Mouse (Mus musculus): ENCODE data around the gene Itpka. TPM values are rescaled to one million over a fixed set of nuclear protein-coding genes. Genes with fewer than 3 reads are reported as not detected.
A peak's percentile ranks its signal among the peaks of the same experiment; 100 is the strongest.

Gene Itpka
- polyA plus RNA-seq, 1 experiment from 2014 or later: 1.2 TPM

DNA sequence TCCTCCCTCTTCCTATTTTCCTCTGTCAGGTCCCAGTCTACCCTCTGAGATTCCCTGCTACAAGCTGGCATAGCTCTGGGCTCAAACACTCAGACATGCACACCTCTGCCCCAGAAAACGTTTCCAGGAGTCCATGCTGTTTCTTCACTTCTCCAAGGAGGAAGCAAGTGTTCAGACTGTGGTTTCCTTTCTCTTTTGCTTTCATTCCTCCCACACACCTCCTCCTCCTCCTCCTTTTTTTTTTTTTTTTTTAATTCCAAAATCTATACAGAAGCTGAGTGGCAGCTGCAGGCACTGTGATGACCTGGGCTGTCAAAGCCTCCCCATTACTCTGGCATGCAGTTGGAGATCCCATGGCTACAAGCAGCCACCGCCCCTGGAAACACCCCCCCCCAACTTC, 1.6 kb upstream of the Itpka start:
- no peaks in the 10 kb centered on the region for H3K9me3 ChIP-seq
- H3K27ac ChIP-seq: peak overlapping the region; percentile 90; the same call in 1 of the 2 replicates
- peaks cover 6% of the 10 kb centered on the region for H3K36me3 ChIP-seq (replicated peaks)
- peaks cover 56% of the 10 kb centered on the region for H3K4me1 ChIP-seq
- no peak for DNase-seq (ENCODE audit: extremely low spot score, low spot score)
- H3K27me3 ChIP-seq (ENCODE audit: poor library complexity, severe bottlenecking): peaks cover 87% of the 10 kb centered on the region
- H3K4me3 ChIP-seq: peak overlapping the region; percentile 68; the same call in 1 of the 2 replicates
- 15% methylated on average over 2 of the region's 2 CpGs for WGBS

GRCm38 (mm10) chr2:119742461-119743175, 481 bp downstream of the Itpka start:
- under 1% methylated on average over 70 of the region's 70 CpGs for WGBS
- Histone ChIP-seq H3K27ac (peak overlapping the region; percentile 90), H3K4me1 (peaks cover 50% of the 10 kb centered on the region), H3K4me3 (peak overlapping the region; percentile 68), H3K36me3 (replicated peaks) (no peaks in the 10 kb centered on the region), H3K9me3 (no peaks in the 10 kb centered on the region), H3K27me3 (ENCODE audit: poor library complexity, severe bottlenecking) (peaks cover 92% of the 10 kb centered on the region)
- DNase-seq (ENCODE audit: extremely low spot score, low spot score): peak; percentile 58

DNA sequence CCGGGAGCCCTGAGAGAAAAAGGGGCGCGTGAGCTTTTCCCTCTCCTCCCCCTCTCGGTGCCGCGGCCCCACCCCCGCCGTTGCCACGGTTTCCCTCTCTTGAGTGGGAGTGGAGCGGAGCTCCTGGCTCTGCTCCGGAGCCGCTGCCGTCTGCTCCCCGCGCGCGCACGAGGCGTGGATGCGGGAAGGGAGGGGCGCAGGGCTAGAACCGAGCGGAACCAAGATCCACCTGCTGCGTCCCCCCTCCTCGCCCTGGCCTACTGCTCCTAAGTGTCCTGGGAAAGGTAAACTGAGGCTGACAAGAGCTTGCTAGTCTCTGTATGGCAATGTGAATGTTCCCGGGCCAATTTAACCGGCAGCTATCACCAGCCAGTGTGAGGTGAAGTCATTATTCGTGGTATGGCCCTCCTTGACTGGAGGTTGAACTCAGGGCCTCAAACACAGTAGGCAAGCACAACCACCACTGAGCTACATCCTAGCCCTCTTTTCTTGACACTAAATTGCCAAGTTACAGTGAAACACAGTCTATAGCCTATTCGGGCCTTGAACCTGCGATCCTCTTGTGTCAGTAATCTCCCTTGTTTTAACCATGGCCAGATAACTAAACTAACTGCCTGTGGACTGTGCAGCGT, 1.2 kb downstream of the Itpka start:
- DNase-seq (ENCODE audit: extremely low spot score, low spot score): no peak
- 9% methylated on average over 23 of the region's 31 CpGs for WGBS
- no peaks in the 10 kb centered on the region for H3K36me3 ChIP-seq (replicated peaks)
- no peaks in the 10 kb centered on the region for H3K9me3 ChIP-seq
- H3K27me3 ChIP-seq (ENCODE audit: poor library complexity, severe bottlenecking): peaks cover 93% of the 10 kb centered on the region
- H3K27ac ChIP-seq: peak overlapping the region; percentile 90; the same call in 1 of the 2 replicates
- peak overlapping the region; percentile 68 for H3K4me3 ChIP-seq
- H3K4me1 ChIP-seq: peaks cover 50% of the 10 kb centered on the region

DNA sequence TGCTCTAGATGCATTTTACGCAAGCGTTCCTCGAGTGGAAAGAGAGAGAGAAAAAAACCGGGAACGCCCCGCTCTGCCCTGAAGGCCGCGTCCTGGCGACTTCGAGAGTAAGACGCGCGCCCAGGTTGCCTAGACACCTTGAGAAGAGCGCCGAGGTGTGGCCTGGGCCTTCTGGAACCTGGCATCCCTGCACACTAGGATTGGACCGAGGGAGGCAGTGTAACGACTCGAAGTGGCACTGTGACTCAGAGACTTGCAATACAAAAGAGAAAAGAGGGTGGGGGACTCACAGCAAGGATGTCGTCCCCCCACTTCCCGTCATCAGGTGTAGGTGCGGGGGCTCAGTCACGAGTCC, 1.6 kb downstream of the Itpka start:
- DNase-seq (ENCODE audit: extremely low spot score, low spot score): no peak
- peak overlapping the region; percentile 68 for H3K4me3 ChIP-seq
- H3K9me3 ChIP-seq: no peaks in the 10 kb centered on the region
- H3K4me1 ChIP-seq: peaks cover 50% of the 10 kb centered on the region
- peaks cover 91% of the 10 kb centered on the region for H3K27me3 ChIP-seq (ENCODE audit: poor library complexity, severe bottlenecking)
- no peak overlapping the region for H3K27ac ChIP-seq
- WGBS: 5% methylated on average over 22 of the region's 22 CpGs
- H3K36me3 ChIP-seq (replicated peaks): no peaks in the 10 kb centered on the region

DNA sequence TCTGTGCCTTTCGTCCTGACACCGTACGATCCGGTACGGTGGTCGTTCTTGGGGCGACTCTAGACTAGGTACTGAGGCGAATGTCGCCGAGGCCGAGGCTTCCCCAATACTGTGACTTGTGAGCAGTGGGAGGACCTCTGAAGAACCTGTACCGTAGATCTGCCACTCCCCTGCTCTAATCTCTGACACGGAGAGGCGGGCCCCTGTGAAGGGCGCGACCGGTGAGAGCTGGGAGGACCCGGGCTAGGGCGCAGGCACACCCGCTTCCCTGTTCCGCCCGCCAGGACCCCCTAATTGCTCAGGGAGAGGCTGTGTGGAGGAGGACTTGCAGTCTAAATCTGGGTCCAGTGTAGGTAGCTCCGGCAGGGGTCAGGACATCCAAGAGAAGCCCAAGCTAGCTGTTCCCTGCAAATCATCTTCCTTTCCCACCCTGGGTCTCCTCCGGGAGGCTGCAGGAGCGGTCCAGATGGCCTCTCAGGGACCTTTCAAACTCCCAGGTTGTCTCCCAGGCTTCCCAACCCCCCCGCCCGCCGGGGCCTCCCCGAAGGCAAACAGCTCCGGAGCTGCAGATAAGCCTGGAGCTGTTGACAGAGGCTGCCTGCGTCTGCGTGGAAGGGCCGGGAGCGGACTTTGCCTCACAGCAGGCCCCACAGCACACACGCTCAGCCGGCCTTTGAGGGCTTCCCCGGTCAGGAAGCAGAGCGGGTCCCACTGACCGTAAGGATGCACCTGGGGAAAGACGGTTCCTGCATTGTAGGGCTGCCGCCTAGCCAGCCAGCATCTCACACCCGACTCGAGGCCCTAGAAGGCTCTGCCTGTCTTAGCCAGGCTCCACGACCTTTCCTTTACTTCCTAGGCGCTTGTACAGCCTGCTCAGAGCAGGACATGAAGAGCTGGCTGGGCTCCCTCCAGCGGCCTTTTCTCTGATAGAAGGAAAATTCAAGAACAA, 2.3 kb downstream of the Itpka start:
- peaks cover 50% of the 10 kb centered on the region for H3K4me1 ChIP-seq
- H3K27ac ChIP-seq: no peak overlapping the region
- no peaks in the 10 kb centered on the region for H3K36me3 ChIP-seq (replicated peaks)
- DNase-seq (ENCODE audit: extremely low spot score, low spot score): peak; percentile 44
- peaks cover 91% of the 10 kb centered on the region for H3K27me3 ChIP-seq (ENCODE audit: poor library complexity, severe bottlenecking)
- 1% methylated on average over 46 of the region's 46 CpGs for WGBS
- H3K4me3 ChIP-seq: peak overlapping the region; percentile 68
- no peaks in the 10 kb centered on the region for H3K9me3 ChIP-seq

- Histone ChIP-seq H3K4me3 (no peak overlapping the region), H3K9me3 (no peaks in the 10 kb centered on the region), H3K27ac (no peak overlapping the region), H3K27me3 (ENCODE audit: poor library complexity, severe bottlenecking) (peaks cover 91% of the 10 kb centered on the region), H3K4me1 (peaks cover 50% of the 10 kb centered on the region), H3K36me3 (replicated peaks) (no peaks in the 10 kb centered on the region)
- no peak for DNase-seq (ENCODE audit: extremely low spot score, low spot score)
- 13% methylated on average over 1 of the region's 1 CpGs for WGBS
These were observed 3.1 kb downstream of the Itpka start for GRCm38 (mm10) chr2:119745281-119745680.

DNA sequence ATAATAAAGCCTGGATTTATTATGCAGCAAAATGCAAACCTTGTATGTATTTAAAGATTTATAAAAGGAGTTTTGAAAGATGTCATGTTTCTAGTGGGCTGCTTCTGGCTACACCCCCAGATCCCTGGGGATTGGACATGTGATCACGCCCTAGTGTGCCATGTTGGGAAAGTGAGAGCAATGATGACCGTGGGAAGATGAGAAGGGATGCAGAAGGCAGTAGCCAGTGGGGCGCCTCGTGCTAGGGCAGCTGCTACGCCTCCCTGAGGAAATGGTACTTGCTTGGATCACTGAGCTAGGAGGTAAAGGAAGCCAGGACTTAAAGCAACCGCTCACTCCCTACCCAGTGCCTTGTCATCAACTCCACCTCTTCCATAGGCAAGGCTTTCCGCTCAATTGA, 5.4 kb downstream of the Itpka start:
- H3K27me3 ChIP-seq (ENCODE audit: poor library complexity, severe bottlenecking): peaks cover 97% of the 10 kb centered on the region
- 79% methylated on average over 7 of the region's 7 CpGs for WGBS

DNA sequence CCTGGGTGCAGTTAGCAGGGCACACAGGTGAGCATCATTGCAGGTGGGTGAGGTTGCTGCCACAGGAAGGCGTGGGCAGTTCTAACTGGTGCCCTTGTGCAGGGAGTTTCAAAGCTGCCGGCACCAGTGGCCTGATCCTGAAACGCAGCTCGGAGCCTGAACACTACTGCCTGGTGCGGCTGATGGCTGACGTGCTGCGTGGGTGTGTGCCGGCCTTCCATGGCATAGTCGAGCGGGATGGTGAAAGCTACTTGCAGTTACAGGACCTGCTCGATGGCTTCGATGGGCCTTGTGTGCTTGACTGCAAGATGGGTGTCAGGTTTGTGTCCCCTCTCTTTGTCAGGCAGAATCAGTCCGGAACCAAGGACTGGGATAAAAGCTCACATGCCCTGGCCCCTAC, 7.1 kb downstream of the Itpka start:
- Histone ChIP-seq H3K36me3 (replicated peaks) (no peaks in the 10 kb centered on the region), H3K9me3 (no peaks in the 10 kb centered on the region), H3K4me3 (no peak overlapping the region), H3K27me3 (ENCODE audit: poor library complexity, severe bottlenecking) (peaks cover 95% of the 10 kb centered on the region), H3K4me1 (peaks cover 10% of the 10 kb centered on the region), H3K27ac (no peak overlapping the region)
- DNase-seq (ENCODE audit: extremely low spot score, low spot score): no peak
- whole genome bisulfite sequencing: 79% methylated on average over 13 of the region's 13 CpGs

More for the DNA sequence above, 5.4 kb downstream of the Itpka start:
- no peak for DNase-seq (ENCODE audit: extremely low spot score, low spot score)
- Histone ChIP-seq H3K4me1 (peaks cover 27% of the 10 kb centered on the region), H3K4me3 (no peak overlapping the region), H3K27ac (no peak overlapping the region), H3K9me3 (no peaks in the 10 kb centered on the region), H3K36me3 (replicated peaks) (no peaks in the 10 kb centered on the region)

DNA sequence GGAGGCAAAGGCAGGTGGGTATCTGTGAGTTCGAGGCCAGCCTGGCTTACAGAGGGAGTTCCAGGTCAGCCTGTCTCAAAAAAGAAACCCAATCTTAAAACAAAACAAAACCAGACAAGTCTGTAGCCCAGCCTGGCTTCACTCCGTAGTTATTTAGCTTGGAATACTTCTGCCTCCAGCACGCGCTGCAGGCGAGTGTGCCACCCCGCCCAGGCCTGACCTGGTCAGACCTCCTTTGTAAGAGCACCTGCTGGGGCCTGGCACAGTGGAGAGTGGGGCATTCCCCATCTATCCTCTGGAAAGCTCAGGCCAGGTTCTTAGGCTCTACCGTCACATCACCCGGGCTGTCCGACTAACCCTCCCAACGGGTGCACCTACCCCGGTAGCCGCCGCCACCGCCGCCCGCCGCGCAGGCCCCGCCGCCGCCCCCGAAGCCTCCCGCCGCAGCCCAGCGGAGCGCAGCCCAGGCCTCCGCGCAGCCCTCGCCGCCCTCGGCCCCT, 15.5 kb downstream of the Itpka start:
- peaks cover 3% of the 10 kb centered on the region; the same call in 1 of the 2 replicates for H3K9me3 ChIP-seq
- peak overlapping the region; percentile 62 for H3K27ac ChIP-seq
- peak overlapping the region; percentile 65 for H3K4me3 ChIP-seq
- peaks cover 98% of the 10 kb centered on the region for H3K27me3 ChIP-seq (ENCODE audit: poor library complexity, severe bottlenecking)
- no peaks in the 10 kb centered on the region for H3K36me3 ChIP-seq (replicated peaks)
- WGBS: 2% methylated on average over 26 of the region's 31 CpGs
- H3K4me1 ChIP-seq: peaks cover 25% of the 10 kb centered on the region
- no peak for DNase-seq (ENCODE audit: extremely low spot score, low spot score)

DNA sequence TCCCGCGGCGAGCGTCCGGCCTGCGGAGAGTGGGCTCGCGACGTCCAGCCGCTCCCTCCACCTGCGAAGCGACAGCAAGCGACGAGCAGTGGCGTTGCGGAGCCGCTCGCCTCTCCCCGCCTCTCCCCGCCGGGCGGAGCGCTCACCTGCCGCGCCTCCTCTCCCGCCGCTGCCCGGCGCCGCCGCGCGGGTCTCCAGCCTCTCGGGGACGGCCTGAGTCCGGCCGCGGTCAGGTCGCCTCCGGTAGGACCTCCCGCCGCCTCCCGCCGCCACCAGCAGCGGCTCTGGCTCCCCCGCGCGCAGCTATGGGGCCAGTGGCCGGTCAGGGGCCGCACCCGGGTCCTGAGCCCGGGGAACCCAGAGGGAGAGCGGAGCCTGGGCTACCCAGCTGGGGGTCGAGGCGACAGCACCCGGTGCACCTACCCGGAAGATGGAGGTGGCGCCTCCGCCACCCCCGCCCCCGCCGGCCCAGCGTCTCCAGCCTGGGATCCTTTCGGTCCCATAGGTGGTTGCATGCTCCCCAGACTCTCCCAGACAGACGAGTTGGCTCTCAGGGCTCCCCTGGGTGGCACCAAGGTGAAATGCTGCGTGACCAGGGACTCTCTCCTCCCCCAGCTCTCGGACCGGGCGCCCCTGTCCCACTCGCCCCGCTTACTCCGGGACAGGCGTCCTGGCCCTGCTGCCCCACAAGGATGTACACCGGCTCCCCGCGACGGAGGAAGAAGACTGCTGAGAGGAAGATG, 16.1 kb downstream of the Itpka start:
- Histone ChIP-seq H3K27ac (peak overlapping the region; percentile 62), H3K27me3 (ENCODE audit: poor library complexity, severe bottlenecking) (peaks cover 94% of the 10 kb centered on the region), H3K4me1 (peaks cover 25% of the 10 kb centered on the region), H3K9me3 (peaks cover 3% of the 10 kb centered on the region; the same call in 1 of the 2 replicates), H3K4me3 (peak overlapping the region; percentile 65), H3K36me3 (replicated peaks) (peaks cover 2% of the 10 kb centered on the region)
- DNase-seq (ENCODE audit: extremely low spot score, low spot score): peak; percentile 29
- under 1% methylated on average over 62 of the region's 77 CpGs for WGBS

DNA sequence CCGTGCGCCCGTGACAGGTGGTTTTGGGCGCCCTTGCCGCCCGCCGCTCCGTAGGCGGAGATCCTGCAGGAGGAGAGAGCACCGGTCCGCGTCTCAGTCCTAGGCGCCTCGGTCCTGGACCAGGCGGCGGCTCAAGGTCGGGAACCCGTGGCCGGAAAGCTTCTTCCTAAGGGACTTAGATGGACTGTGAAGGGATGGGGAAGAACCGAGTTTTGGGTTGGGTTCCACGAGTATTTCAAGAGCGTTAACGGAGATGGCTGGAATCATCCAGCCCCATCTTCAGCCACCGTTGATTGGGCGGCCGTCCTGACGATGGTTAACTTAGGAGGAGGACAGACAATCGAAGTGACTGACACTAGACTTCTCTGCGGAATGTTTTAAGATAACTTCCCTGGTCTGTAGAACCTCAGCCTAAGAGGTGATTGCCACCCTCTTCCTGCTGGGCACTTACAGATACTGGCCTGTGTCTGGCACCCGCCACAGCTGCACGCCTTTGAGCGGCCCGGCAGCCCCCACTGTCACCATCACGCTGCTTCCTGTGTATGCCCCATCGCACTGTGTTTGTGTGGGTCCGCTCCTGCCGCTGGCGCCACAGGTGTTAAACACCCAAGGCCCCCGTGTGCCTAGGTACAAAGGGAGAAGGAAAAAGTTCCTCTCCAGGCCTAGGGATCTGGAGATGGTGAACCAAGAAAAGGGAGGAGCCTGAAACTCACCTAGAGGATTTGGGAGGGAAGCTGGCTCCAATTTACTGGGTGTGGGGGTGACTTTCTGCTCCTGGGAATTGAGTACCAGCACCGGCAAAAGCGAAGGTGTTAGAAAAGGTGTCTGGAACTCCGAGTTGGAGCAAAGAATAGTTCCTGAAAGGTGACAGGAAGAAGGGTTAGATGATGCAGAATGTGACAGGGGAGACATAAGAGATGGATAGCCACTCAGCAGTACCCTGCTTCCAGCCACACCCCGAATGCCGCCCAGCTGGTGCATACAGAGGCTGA, 17.0 kb downstream of the Itpka start:
- H3K36me3 ChIP-seq (replicated peaks): peaks cover 11% of the 10 kb centered on the region
- peaks cover 87% of the 10 kb centered on the region for H3K27me3 ChIP-seq (ENCODE audit: poor library complexity, severe bottlenecking)
- H3K27ac ChIP-seq: peak overlapping the region; percentile 62; the same call in 1 of the 2 replicates
- peaks cover 25% of the 10 kb centered on the region for H3K4me1 ChIP-seq
- 5% methylated on average over 44 of the region's 44 CpGs for WGBS
- peaks cover 3% of the 10 kb centered on the region; the same call in 1 of the 2 replicates for H3K9me3 ChIP-seq
- DNase-seq (ENCODE audit: extremely low spot score, low spot score): peak; percentile 29
- peak overlapping the region; percentile 65 for H3K4me3 ChIP-seq
